Mouse (Mus musculus) E14TG2a.4 (cell line): ENCODE measurements at regions not wholly inside any gene's neighbourhood (a gene's known extent, or its start where the extent isn't known, plus 50 kb on each side); places are given as distances from the start of the nearest gene placed in this dataset.
"Not testable (repeated sequence)": the region's sequence is repeated elsewhere in the genome, so short reads cannot be mapped to it uniquely, and the experiment has no call there.

Experiments
- H3K27me3 ChIP-seq: 2 replicates; pipeline ENCODE4 v1.6.1; 2014; ENCODE audit warnings: low read length, control low read depth; ENCODE audit not compliant: insufficient read depth
- H3K36me3 ChIP-seq: 2 replicates; pipeline ENCODE4 v1.6.1; 2014; ENCODE audit warnings: low read length, control low read depth; ENCODE audit not compliant: insufficient read depth
- H3K4me1 ChIP-seq: replicated peaks from 2 replicates; pipeline ENCODE4 v1.6.1; 2014; ENCODE audit warnings: low read depth, low read length, control low read depth
- H3K4me3 ChIP-seq: replicated peaks from 2 replicates; pipeline ENCODE4 v1.5.1; 2014; ENCODE audit warnings: mild to moderate bottlenecking, low read length
- H3K9me3 ChIP-seq: 2 replicates; pipeline ENCODE4 v1.6.1; 2014; ENCODE audit warnings: low read length, control low read depth
- CTCF ChIP-seq: conservative IDR thresholded peaks from 2 replicates; pipeline ENCODE4 v1.5.1; 2014; ENCODE audit warnings: low read length
- NANOG ChIP-seq: IDR thresholded peaks from 2 replicates; pipeline ENCODE4 v1.6.1; 2014; ENCODE audit warnings: borderline replicate concordance, low read length, mixed read lengths
- POU5F1 ChIP-seq: IDR thresholded peaks from 2 replicates; pipeline ENCODE4 v1.6.1; 2014; ENCODE audit warnings: low read length, borderline replicate concordance

- TF ChIP-seq NANOG (peak; percentile 25; the same call in 1 of the 2 replicates), CTCF (no peak)
- Histone ChIP-seq H3K27me3 (no peaks in the 10 kb centered on the region), H3K36me3 (peaks cover 10% of the 10 kb centered on the region)
Observed at GRCm38 (mm10) chr9:11378046-11378445, 473.5 kb upstream of the Cntn5 start.

GRCm38 (mm10) chr9:11377586-11377985, 473.0 kb upstream of the Cntn5 start:
- TF ChIP-seq POU5F1 (no peak), CTCF (no peak), NANOG (no peak)
- Histone ChIP-seq H3K9me3 (peaks cover 19% of the 10 kb centered on the region), H3K36me3 (peaks cover 10% of the 10 kb centered on the region), H3K4me3 (no peak overlapping the region), H3K4me1 (peaks cover 15% of the 10 kb centered on the region), H3K27me3 (no peaks in the 10 kb centered on the region)

More at GRCm38 (mm10) chr9:11378046-11378445, 473.5 kb upstream of the Cntn5 start:
- Histone ChIP-seq H3K9me3 (peaks cover 19% of the 10 kb centered on the region), H3K4me1 (peaks cover 15% of the 10 kb centered on the region), H3K4me3 (no peak overlapping the region)

GRCm38 (mm10) chr9:11373294-11373903, 468.8 kb upstream of the Cntn5 start:
- TF ChIP-seq POU5F1 (no peak), CTCF (no peak), NANOG (no peak)
- Histone ChIP-seq H3K4me1 (peaks cover 13% of the 10 kb centered on the region), H3K4me3 (no peak overlapping the region), H3K36me3 (no peaks in the 10 kb centered on the region), H3K9me3 (peaks cover 2% of the 10 kb centered on the region; the same call in 1 of the 2 replicates), H3K27me3 (no peaks in the 10 kb centered on the region)

DNA sequence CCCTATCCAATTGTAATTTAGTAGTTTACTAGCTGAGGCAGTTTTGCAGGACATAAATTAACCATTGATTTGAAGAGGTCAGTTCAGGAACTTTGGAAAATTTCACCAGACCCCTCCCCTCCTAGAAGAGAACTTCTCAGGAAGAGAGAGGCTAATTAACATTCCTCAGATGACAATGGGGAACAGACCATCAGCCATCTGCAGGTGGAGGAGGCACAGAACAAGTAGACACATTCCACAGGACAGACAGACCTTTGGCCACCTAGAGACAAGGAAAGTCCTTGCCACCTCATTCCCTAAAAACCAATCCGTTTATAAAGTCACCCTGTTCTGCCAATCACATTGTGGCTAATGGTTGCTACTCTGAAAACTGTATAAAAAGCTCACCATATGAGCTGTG, 463.5 kb upstream of the Cntn5 start:
- Histone ChIP-seq H3K36me3 (no peaks in the 10 kb centered on the region), H3K27me3 (no peaks in the 10 kb centered on the region), H3K4me1 (no peaks in the 10 kb centered on the region), H3K9me3 (no peaks in the 10 kb centered on the region), H3K4me3 (no peak overlapping the region)
- TF ChIP-seq NANOG (no peak), CTCF (no peak), POU5F1 (no peak)

GRCm38 (mm10) chr9:11328900-11329299, 424.3 kb upstream of the Cntn5 start:
- no peak for TF ChIP-seq POU5F1
- TF ChIP-seq CTCF = no peak
- no peak for TF ChIP-seq NANOG

DNA sequence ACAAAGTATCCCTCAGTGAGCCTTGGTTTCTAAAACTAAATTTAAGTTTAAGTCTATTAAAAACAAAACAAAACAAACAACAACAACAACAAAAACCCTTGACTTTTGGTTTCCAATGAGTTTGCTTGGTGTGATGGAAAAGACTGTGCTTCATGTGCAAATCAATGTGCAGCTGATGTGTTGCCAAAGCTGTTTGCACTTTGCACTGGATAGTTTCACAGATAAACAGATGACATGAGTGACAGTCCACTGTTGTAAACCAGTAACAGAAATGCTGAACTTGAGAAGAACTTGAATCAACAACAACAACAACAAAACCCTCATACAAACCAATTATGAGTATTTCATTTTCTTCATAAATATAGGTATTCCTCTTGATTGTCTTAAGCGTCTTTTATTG, 412.6 kb upstream of the Cntn5 start:
- no peak for TF ChIP-seq POU5F1
- no peak for TF ChIP-seq CTCF
- TF ChIP-seq NANOG = no peak
- Histone ChIP-seq H3K4me1 (no peaks in the 10 kb centered on the region), H3K36me3 (no peaks in the 10 kb centered on the region), H3K9me3 (peaks cover 11% of the 10 kb centered on the region), H3K27me3 (no peaks in the 10 kb centered on the region), H3K4me3 (no peak overlapping the region)

More at GRCm38 (mm10) chr9:11328900-11329299, 424.3 kb upstream of the Cntn5 start:
- H3K4me3 ChIP-seq = no peak overlapping the region
- no peaks in the 10 kb centered on the region for H3K9me3 ChIP-seq
- no peaks in the 10 kb centered on the region for H3K36me3 ChIP-seq
- no peaks in the 10 kb centered on the region for H3K27me3 ChIP-seq
- no peaks in the 10 kb centered on the region for H3K4me1 ChIP-seq

DNA sequence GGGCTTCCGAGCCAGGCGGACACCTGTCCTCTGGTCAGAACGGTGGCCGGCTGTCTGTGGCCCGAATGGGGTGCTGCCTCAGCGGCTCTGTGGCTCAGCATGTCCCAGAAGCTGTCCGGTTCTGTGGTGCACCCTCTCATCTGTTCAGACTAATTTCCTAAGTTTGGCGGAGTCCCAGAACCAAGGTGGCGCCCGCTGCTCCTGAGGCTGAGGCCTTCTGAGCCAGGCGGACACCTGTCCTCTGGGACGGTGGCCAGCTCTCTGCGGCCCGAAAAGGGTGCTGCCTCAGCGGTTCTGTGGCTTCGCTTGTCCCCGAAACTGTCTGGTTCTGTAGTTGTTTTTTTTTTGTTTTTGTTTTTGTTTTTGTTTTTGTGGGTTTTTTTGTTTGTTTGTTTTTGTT, 392.5 kb upstream of the Cntn5 start:
- H3K36me3 ChIP-seq, H3K4me3 ChIP-seq, H3K27me3 ChIP-seq, H3K4me1 ChIP-seq: not testable (repeated sequence)
- peaks cover 26% of the 10 kb centered on the region for H3K9me3 ChIP-seq

- Histone ChIP-seq H3K27me3 (no peaks in the 10 kb centered on the region), H3K4me1 (no peaks in the 10 kb centered on the region), H3K9me3 (no peaks in the 10 kb centered on the region), H3K4me3 (no peak overlapping the region), H3K36me3 (no peaks in the 10 kb centered on the region)
- TF ChIP-seq CTCF (no peak), NANOG (no peak), POU5F1 (no peak)
Observed at GRCm38 (mm10) chr9:11285135-11285534, 380.6 kb upstream of the Cntn5 start.

- H3K9me3 ChIP-seq = no peaks in the 10 kb centered on the region
- H3K4me1 ChIP-seq = no peaks in the 10 kb centered on the region
- H3K4me3 ChIP-seq = no peak overlapping the region
- TF ChIP-seq POU5F1 (no peak), NANOG (no peak), CTCF (no peak)
- no peaks in the 10 kb centered on the region for H3K36me3 ChIP-seq
- H3K27me3 ChIP-seq = no peaks in the 10 kb centered on the region
Observed at GRCm38 (mm10) chr9:11284549-11284948, 380.0 kb upstream of the Cntn5 start.
